Mouse (Mus musculus): ENCODE measurements around the gene Gm11213.

Gene Gm11213

DNA sequence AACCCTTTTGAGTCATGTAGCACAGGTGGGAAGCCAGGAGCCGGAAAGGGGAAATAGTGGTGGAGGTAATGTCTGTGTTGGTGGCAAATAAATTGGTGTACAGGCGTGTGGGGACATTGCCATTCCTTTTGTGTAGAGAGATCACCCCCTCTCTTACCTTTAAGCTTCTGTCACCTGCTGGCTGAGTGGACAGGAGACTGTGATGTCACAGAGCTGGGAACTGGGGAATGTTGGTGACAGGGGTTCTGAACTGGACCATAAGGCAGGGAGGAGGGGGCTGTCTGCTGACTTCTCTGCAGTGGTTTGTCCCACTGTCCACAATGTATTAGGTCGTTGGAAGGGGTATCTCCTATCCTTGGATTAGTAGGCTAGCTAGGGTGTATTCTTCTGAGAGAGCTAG, at the start of gene Gm11213:
Gene Gm11213, minus strand, starts transcription at position 317 of the 400 bp plus-strand sequence.
- DNase-seq (ENCODE audit: low spot score) = no peak

DNA sequence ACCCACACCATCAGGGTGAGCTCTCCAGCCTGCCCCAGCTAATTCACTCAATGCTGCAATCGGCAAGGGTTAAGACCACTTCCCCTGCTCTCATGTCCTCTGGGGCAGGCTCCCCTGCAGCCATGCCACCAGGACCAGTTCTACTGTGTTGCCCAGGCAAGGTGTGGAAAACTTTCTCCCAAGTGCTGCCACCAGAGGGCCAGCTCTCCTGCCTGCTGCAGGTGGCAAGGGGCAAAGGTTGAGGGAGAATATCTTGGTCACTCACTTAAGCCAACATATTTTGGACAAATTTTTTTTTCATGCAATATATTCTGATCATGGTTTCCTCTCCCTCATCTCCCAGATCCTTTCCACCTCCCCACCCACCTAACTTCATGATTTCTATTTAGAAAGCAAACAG, 49.3 kb upstream of the Gm11213 start:
- DNase-seq (ENCODE audit: low spot score) = no peak

DNA sequence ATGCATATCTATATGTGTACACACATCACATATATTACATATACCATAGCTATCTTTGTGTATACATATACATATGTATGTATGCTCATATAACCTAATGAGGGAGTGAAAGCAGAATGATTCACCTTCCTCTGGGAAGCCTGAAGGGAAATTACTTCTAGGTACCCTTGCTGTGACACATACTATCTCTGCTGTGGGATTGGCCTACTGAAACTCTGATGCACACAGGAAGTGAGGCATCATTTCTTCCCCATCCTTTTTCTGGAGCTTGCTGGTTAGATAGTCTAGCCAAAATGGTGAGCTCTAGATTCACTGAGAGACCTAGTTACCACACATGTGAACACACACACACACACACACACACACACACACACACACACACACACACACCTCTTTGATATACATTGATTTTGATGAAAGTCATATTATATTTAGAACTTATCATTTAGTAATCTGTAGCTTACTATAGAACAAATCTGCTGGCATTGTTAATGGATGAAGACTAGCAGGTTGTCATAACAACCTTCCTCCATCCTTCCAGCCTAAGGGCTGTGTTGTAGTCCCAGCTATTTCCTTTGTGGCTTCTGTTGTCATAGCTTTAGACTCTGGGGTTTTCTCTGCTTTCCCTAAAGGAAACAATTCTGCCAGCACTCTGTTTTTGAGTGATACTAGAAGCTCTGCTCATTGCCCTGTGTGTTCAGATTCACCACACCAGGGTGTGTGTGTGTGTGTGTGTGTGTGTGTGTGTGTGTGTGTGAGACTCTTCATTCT, 39.1 kb upstream of the Gm11213 start:
- DNase-seq (ENCODE audit: low spot score) = no peak

DNA sequence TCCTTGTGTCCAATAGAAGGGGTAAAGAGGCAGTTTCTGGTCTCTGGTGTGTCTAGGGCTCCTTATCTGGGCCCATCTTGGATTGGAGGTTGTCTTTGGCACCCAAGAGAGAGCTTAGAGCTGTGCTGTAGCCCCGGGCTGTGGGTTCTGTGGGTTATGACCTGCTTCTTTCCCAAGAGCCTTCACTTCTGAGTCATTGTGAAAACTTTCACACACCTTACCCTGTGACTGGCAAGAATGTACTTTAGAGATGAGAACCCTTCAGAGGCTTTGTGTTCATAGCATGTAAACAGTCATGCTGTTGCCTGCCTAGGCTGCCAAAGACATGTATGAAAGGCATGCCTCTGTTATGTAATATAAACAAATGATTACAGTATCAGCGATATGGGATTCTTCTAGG, 34.8 kb upstream of the Gm11213 start:
- DNase-seq (ENCODE audit: low spot score) = no peak

DNA sequence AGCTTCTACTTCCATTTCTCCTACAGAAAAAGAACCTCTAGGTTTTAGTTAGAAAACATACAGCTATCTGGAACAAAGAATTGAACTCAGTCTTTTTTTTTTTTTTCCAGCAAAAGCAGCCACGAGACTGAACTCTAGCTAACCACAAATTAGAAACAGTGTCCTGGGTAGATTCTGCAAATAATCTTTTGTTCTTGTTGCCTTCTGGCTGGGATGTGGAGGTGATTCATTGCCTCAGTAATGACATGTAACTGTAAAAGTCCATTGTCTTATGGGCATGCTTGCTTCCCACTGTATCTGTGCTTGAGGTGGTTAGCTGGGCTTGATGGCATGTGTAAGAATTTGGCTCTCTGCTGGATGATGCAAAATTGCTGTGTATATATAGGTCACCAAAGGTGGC, 33.5 kb upstream of the Gm11213 start:
- DNase-seq (ENCODE audit: low spot score) = no peak

DNA sequence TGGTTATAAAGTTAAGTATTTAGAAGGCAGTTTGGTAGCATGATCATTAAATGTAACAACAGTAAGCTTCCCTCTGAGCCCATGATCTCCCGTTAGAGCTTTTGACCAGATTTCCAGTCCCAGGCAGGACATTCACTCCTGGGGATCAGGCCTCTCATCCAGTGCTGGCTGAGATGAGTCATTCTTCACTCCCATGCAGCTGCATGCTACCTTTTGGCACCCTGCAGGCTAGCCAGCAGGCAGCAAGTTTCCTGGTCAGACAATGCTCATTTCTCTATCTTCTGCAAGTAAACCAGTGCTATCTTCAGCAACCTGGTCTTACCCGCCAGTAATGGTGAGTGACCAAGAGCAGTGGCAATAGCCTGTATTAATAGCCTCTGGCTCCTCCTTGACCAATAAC, 28.1 kb upstream of the Gm11213 start:
- DNase-seq (ENCODE audit: low spot score) = no peak

DNA sequence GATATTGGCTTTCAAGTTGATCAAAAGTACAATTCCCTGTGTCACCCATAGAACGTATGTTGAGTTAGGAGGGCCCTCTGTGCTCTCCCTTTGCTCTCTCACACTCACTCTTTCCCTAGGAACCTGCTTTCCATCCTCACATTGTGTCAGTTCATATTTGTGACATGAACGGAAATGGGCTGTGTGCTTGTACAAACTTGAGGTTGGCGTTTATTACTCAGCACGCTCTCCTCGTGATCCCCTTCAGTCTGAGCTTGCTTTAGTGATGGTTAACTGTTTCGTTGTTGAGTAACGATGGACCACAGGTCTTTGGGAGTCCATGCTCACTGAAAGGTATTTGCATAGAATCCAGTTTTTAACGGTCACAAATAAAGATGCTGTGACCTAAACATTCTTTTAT, 22.1 kb upstream of the Gm11213 start:
- DNase-seq (ENCODE audit: low spot score) = no peak

DNA sequence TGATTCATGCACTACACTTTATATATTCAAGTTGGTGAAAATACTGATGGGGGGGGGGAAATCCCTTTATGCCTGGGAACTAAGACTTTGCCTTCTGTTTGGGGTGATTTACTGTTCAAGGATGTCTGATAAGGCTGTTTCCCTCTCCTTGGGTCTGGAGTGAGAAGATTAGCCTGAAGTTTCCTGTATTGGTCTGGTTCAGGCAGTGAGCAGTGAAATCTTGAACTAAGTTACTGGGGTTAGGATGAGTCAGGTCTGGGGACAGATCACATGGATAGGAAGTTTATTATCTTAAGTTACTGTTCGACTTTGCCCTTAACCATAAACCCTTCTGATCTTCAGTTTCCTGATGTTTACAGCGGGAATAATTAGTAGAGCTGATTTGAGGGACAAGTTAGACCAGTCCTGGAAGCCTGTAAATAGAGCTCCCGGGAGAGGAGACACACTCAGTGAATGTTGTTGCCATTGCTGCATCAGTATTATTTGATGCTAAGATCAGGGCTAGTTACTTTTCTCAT, 20.6 kb upstream of the Gm11213 start:
- DNase-seq (ENCODE audit: low spot score) = no peak

DNA sequence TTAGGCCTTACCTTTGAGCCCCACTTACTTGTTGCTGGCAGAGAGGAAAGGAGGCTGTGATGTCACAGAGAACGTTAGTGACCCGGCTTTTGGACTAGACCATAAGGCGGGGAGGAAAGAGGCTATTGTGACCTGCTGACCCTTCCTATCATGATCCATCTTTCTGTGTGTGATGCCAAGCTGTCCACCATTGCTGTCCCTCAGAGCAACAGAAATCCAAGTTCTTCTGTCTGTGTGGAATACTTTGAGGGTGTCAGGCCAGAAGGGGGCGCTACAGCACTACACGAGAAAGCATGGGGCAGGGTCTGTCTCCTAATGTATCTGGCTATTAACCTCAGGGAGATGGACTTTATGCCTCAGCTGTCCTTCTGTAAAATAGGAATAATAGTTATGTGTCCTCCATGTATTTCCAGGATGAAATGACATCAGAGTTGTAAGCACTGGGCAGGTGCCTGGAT, 17.3 kb upstream of the Gm11213 start, which contains the start of gene Tex48:
Gene Tex48, minus strand, starts transcription at position 51 of the 458 bp plus-strand sequence.
- no peak for DNase-seq (ENCODE audit: low spot score)

DNA sequence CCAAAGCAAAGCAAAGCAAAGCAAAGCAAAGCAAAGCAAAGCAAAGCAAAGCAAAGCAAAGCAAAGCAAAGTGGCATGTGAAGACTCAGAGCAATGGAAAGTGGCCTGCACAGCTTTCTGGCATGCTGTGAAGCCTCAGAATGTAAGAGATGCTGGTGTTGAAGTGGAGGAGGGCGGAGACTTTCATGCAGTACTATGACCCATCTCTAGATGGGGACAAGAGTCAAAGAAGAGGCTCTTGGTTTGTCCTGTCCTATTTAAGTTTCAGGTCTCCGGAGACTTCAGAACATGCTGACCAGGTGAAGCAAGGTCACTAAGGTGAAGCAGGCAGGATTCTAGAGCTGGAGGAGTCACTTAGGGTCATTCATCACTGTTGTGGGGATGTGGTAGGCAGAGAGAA, 16.8 kb upstream of the Gm11213 start:
- no peak for DNase-seq (ENCODE audit: low spot score)

DNA sequence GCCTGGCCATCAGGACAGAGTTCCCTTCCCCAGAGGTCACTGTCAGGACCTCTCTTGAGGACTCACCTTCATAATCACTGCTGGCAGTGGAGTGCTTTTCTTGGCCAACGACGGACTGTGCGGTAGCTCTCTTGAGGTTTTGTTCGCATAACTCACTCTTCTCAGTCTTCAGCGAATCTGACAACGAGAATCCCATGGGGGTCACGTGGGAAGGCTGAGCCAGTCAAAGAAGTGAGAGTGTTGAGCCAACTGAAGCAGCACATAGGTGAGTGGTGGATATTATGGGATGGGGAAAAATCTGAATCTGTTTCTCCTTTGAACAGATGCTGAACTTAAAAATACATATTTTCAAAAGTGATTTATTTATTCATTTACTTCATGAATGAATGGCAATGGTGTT, 3.3 kb upstream of the Gm11213 start:
- DNase-seq (ENCODE audit: low spot score) = no peak

DNA sequence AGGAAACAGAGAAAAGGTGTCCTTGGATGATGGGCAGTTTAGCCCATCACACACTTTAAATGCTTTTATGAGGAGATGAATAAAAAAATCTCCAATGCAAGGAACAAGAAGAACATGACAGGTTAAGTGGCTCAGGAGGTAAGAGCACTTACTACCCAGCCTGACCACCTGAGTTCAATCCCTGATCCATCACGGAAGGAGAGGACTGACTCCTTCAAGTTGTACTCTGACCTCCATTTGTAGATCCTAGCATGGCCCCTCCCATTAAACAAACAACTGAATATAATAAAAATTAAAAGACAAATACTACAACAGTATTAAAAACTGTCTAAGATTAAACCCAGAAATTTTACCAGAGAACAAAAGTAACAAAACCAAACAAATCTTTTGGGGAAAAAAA, 907 bp upstream of the Gm11213 start:
- no peak for DNase-seq (ENCODE audit: low spot score)

DNA sequence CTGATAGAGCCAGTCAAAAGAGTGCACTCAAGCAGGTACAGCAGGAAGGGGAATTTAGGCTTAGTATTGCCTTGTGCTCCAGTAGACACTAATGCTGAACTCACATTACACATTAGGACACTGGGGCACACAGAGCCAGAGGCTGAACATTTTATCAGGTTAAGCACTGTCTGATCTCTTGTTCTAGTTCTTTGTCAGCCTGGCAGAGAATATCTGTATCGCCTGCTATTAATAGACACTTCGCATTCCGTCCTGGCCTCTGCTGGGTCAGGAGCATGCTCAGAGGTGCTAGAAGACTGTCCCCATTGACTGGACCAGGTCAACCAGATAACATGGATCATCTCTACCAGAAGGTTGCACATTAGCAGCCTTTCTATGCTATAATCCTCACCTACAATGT, 484 bp upstream of the Gm11213 start:
- no peak for DNase-seq (ENCODE audit: low spot score)

DNA sequence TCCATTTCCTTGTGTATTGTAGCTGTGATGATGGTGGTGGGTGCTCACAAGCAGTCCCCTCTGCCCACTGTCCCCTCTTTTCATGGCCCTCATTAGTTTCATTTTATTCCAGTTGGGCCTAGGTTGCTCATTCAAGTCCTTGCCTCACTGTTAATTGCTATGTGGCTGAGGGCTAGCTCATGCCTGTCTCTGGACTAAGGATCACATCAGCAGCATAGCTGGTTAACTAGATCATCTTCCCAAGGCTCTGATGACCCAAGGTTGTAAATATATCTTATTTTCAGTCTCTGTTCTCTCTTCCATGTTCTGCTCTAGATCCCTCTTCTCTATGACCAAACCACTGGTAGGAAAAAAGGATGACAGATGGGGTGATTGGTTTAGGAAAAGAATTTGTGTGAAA, 3.8 kb downstream of the Gm11213 start:
- no peak for DNase-seq (ENCODE audit: low spot score)

DNA sequence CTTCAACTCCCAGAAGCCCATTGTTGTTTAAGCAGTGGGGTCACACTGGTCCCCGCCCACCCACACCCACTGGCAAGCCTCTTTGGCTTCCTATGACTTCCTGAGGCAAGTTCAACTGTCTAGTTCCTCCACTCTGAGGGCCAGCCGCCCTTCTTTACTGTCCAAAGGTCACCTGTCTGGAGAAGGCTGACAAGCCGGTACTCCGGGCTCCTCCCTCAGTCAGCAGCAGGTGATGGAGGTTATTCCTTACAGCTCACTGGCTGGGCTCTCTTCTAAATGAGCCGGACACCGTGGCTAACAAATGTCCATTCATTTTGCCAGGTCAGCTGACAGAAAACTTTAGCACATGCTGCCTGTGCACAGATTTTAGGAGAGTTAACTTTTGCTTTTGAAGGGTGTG, 4.3 kb downstream of the Gm11213 start:
- no peak for DNase-seq (ENCODE audit: low spot score)

DNA sequence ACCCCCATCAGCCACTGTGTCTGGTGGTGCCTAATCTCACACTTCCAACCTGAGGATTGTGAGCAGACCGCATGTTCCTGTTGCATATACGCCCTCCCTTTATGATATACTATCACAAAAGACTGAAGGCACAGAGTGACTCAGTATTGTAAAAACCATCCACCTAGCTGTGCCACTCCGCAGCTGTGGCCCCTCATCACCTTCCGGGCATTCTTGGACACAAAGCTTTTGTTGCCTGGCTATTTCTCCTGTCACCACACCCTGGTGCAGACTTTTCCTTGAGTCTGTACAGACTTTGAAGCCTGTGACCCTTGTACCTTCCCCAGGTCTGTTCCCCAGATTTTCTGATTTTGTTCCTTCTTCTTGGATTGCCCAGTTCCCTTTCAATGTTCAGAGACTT, 9.1 kb downstream of the Gm11213 start:
- no peak for DNase-seq (ENCODE audit: low spot score)

DNA sequence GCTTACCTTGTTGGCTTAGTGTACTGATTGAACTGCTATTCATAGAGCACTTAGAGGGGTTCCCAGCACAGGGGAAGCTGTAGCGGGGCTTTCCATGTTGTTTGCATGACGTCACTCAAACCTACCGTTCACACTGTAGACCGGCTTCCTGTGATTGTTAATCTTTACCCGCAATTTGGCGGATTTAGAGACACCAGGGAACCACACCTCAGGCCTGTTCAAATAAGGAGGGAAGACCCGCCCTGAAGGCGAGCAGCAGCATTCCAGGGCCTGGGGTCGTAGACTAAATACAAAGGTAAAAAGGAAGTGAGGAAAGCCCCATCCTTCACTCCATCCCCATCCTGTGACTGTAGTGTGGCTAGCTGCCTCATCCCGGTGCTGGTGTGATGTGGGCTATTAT, 9.8 kb downstream of the Gm11213 start:
- no peak for DNase-seq (ENCODE audit: low spot score)

DNA sequence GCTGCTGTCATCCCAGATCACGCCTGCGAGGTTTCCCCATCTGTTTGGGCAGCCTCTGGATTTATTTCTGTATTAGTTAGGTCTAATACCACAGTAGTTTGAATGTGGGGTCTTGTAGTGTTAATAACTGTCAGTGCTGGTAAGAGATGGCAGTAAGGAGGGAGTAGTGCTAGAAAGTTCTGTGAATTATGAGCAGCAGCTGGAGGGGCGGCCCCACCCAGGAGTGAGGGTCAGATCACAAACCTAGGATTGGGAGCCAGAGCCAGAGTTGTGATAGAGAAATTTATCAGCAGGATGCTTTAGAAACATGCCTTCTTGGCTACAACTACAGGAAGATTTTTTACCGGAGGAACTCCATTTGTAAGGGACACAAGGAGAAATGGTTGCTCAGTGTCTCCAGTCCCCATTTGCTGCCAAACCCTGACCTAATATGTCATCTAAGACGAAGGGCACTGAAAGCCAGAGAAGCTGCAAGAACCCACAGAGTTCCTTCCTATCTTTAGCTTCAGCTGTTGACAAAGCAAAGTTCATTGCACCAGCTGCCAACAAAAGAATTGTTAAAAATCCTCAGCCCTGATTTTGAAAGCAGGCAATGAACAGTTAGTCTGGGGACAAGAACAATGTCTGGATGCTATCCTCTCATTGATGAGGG, 10.5 kb downstream of the Gm11213 start:
- no peak for DNase-seq (ENCODE audit: low spot score)

DNA sequence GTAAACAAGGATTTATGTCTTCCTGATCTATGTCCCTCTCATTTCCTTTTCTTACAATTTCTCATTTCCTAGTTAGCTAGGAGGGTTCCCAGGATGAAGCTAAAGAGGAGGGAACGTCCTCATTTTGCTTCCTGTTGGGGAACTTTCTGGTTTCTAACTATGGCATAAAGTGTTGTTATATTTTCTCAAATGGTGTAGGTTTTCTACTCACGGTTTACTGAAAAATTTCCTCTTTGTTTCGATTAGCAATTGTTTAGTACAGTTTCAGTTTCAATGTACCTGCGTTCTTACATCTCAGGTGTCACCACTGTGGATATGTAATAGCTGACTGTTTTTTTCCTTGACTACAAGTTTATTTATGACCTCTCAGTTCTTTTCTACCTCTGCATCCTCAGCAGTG, 14.5 kb downstream of the Gm11213 start:
- DNase-seq (ENCODE audit: low spot score) = no peak

DNA sequence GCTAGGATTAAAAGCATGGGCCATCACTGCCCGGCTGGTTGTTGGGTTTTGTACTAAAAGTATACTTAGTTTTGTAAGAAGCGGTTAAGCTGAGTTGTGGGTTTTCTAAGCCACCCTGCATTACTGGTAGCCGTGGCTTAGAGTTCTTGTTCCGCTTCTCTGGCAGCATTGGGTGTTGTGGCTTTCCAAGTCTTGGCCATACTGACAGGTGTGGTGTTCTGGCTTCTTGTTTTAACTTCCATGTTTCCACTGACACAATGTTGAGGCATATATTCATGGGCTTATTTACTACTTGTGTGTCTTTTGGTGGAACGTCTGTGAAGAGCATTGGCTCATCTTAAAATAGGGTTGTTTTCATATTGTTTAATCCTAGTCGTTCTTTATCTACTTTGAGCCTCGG, 15.1 kb downstream of the Gm11213 start:
- DNase-seq (ENCODE audit: low spot score) = no peak

DNA sequence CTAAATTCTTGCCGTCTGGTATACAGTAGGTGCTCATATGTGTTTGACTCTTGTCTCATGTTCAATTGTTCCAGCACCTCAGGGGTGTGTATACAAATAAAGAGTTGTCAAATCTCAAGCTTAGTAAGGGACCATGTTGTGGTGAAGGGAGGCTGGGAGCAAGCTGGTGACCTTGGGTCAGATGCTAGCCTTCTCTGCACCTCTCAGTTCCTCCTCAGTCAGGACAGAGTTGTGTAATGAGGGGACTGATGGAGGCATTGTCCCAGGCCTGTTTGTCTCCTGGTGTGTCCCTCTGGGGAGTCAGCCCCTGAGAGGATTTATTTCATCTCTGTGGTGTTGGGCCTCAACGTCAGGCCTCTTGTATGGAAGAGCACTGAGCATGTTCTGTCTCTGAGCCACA, 18.8 kb downstream of the Gm11213 start:
- no peak for DNase-seq (ENCODE audit: low spot score)

DNA sequence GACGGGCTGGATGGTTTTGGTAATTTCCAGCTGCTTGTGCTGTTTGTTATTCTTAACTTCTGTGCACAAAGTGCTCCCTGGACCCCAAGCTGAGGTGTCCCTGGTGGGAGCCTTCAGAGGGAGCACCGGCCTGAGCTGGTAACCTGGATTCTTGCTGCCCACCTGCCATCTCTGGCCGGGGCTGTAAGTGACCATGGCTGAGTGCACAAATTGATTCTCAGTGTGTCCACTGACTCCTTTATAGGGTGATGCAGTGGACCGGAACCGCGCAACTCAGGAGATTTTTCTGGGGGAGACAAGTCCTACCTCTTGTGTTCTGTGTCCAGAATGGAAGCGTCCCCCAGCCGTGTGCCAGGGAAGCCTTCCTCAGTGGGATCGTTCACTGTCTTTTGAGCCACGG, 19.8 kb downstream of the Gm11213 start:
- no peak for DNase-seq (ENCODE audit: low spot score)

DNA sequence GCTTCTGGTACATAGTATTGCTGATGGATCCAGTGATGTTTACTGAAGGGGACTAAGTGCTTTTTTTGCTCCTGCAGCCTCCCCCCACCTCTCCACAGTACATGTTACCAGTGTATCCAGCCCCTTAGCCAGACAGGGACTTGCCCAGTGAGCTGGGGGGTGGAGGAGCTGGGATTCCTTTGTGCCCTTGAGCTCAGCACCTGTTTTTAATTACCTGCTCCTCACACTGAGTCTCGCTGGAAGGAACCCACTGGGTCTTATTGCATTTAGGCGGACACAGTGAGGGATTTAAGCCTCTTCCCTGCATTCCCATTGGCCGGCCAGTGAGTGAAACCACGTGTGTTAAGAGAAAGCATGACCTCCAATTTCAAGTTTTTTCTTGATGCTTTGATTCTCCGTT, 22.5 kb downstream of the Gm11213 start:
- no peak for DNase-seq (ENCODE audit: low spot score)

DNA sequence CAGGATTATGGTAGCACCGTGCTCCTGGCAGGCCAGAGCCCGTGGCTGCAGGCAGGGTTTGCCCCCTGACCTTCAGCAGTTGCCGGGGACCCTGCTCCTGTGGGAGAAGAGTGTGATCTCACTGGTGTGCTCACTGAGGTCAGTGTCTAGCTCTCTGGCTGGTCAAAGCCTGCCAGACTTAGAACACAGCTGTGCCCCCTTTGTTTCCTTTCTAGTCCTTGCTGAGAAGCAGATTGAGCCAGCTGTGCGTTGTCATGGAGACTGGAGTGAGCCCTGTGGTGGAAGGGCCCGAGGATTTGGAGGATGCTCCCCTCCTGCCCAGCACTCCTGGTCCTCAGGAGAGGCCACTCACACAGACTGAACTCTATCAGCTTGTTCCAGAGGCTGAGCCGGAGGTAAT, 25.0 kb downstream of the Gm11213 start:
- DNase-seq (ENCODE audit: low spot score) = no peak
